Mouse (Mus musculus): Measurements from ENCODE around the gene Agpat4. TPM values are rescaled to one million over a fixed set of nuclear protein-coding genes. Genes with fewer than 3 reads are reported as not detected.
A peak's percentile ranks its signal among the peaks of the same experiment; 100 is the strongest.

Gene Agpat4
- polyA plus RNA-seq, 1 experiment from 2014 or later: 17.5 TPM

- Histone ChIP-seq H3K27ac (replicated peaks; ENCODE audit: low read depth, low read length) (no peak overlapping the region), H3K4me3 (ENCODE audit: low read depth, low read length) (no peak overlapping the region)
Measured at GRCm38 (mm10) chr17:12185855-12186254, 67.4 kb downstream of the Agpat4 start.

GRCm38 (mm10) chr17:12186341-12186740, 67.8 kb downstream of the Agpat4 start:
- no peaks in the 10 kb centered on the region for H3K27me3 ChIP-seq (ENCODE audit: control insufficient read depth, insufficient read depth, low read length)
- H3K4me2 ChIP-seq (ENCODE audit: low read depth, low read length): no peak overlapping the region
- H3K4me3 ChIP-seq (ENCODE audit: low read depth, low read length): no peak overlapping the region
- no peaks in the 10 kb centered on the region for H3K4me1 ChIP-seq (ENCODE audit: control insufficient read depth, insufficient read depth, low read length)
- no peak for ATAC-seq (replicated peaks; ENCODE audit: insufficient number of reproducible peaks, low FRiP score, low TSS enrichment, low read depth)
- no peak for DNase-seq (ENCODE audit: low spot score)
- H3K36me3 ChIP-seq (replicated peaks; ENCODE audit: control insufficient read depth, insufficient read depth, low read depth, low read length): no peaks in the 10 kb centered on the region
- no peaks in the 10 kb centered on the region for H3K9me3 ChIP-seq (replicated peaks; ENCODE audit: control insufficient read depth, low read length)
- WGBS: 76% methylated on average over 3 of the region's 3 CpGs
- no peak overlapping the region for H3K9ac ChIP-seq (replicated peaks; ENCODE audit: low read length)
- H3K27ac ChIP-seq (replicated peaks; ENCODE audit: low read depth, low read length): no peak overlapping the region

More at GRCm38 (mm10) chr17:12185855-12186254, 67.4 kb downstream of the Agpat4 start:
- Histone ChIP-seq H3K4me1 (ENCODE audit: control insufficient read depth, insufficient read depth, low read length) (no peaks in the 10 kb centered on the region), H3K9me3 (replicated peaks; ENCODE audit: control insufficient read depth, low read length) (no peaks in the 10 kb centered on the region), H3K36me3 (replicated peaks; ENCODE audit: control insufficient read depth, insufficient read depth, low read depth, low read length) (no peaks in the 10 kb centered on the region), H3K27me3 (ENCODE audit: control insufficient read depth, insufficient read depth, low read length) (no peaks in the 10 kb centered on the region), H3K4me2 (ENCODE audit: low read depth, low read length) (no peak overlapping the region), H3K9ac (replicated peaks; ENCODE audit: low read length) (no peak overlapping the region)
- WGBS: 92% methylated on average over 4 of the region's 4 CpGs
- ATAC-seq (replicated peaks; ENCODE audit: insufficient number of reproducible peaks, low FRiP score, low TSS enrichment, low read depth): no peak
- DNase-seq (ENCODE audit: low spot score): no peak

GRCm38 (mm10) chr17:12187782-12188181, 69.3 kb downstream of the Agpat4 start:
- DNase-seq (ENCODE audit: low spot score) (no peak), ATAC-seq (replicated peaks; ENCODE audit: insufficient number of reproducible peaks, low FRiP score, low TSS enrichment, low read depth) (no peak)
- H3K4me1 ChIP-seq (ENCODE audit: control insufficient read depth, insufficient read depth, low read length): no peaks in the 10 kb centered on the region
- H3K4me2 ChIP-seq (ENCODE audit: low read depth, low read length): no peak overlapping the region
- H3K27me3 ChIP-seq (ENCODE audit: control insufficient read depth, insufficient read depth, low read length): no peaks in the 10 kb centered on the region
- no peaks in the 10 kb centered on the region for H3K9me3 ChIP-seq (replicated peaks; ENCODE audit: control insufficient read depth, low read length)
- H3K9ac ChIP-seq (replicated peaks; ENCODE audit: low read length): no peak overlapping the region
- no peak overlapping the region for H3K4me3 ChIP-seq (ENCODE audit: low read depth, low read length)
- no peak overlapping the region for H3K27ac ChIP-seq (replicated peaks; ENCODE audit: low read depth, low read length)
- WGBS: 83% methylated on average over 1 of the region's 1 CpGs
- no peaks in the 10 kb centered on the region for H3K36me3 ChIP-seq (replicated peaks; ENCODE audit: control insufficient read depth, insufficient read depth, low read depth, low read length)

GRCm38 (mm10) chr17:12195137-12195536, 76.6 kb downstream of the Agpat4 start:
- peak; percentile 80 for ATAC-seq (replicated peaks; ENCODE audit: insufficient number of reproducible peaks, low FRiP score, low TSS enrichment, low read depth)
- H3K9ac ChIP-seq (replicated peaks; ENCODE audit: low read length): no peak overlapping the region; the same call in 1 of the 2 replicates
- H3K9me3 ChIP-seq (replicated peaks; ENCODE audit: control insufficient read depth, low read length): no peaks in the 10 kb centered on the region
- peak overlapping the region; percentile 22; the same call in 1 of the 2 replicates for H3K4me2 ChIP-seq (ENCODE audit: low read depth, low read length)
- H3K4me3 ChIP-seq (ENCODE audit: low read depth, low read length): no peak overlapping the region
- peak overlapping the region; percentile 68 for H3K27ac ChIP-seq (replicated peaks; ENCODE audit: low read depth, low read length)
- WGBS: 20% methylated on average over 5 of the region's 5 CpGs
- H3K4me1 ChIP-seq (ENCODE audit: control insufficient read depth, insufficient read depth, low read length): no peaks in the 10 kb centered on the region; the same call in 1 of the 2 replicates
- peak; percentile 71 for DNase-seq (ENCODE audit: low spot score)
- no peaks in the 10 kb centered on the region for H3K36me3 ChIP-seq (replicated peaks; ENCODE audit: control insufficient read depth, insufficient read depth, low read depth, low read length)
- H3K27me3 ChIP-seq (ENCODE audit: control insufficient read depth, insufficient read depth, low read length): no peaks in the 10 kb centered on the region

GRCm38 (mm10) chr17:12195604-12196003, 77.1 kb downstream of the Agpat4 start:
- Histone ChIP-seq H3K36me3 (replicated peaks; ENCODE audit: control insufficient read depth, insufficient read depth, low read depth, low read length) (no peaks in the 10 kb centered on the region), H3K4me1 (ENCODE audit: control insufficient read depth, insufficient read depth, low read length) (no peaks in the 10 kb centered on the region; the same call in 1 of the 2 replicates), H3K27me3 (ENCODE audit: control insufficient read depth, insufficient read depth, low read length) (no peaks in the 10 kb centered on the region), H3K9ac (replicated peaks; ENCODE audit: low read length) (peak overlapping the region; percentile 35), H3K9me3 (replicated peaks; ENCODE audit: control insufficient read depth, low read length) (no peaks in the 10 kb centered on the region), H3K4me3 (ENCODE audit: low read depth, low read length) (no peak overlapping the region), H3K4me2 (ENCODE audit: low read depth, low read length) (peak overlapping the region; percentile 22), H3K27ac (replicated peaks; ENCODE audit: low read depth, low read length) (peak overlapping the region; percentile 68)
- WGBS: 34% methylated on average over 10 of the region's 10 CpGs
- ATAC-seq (replicated peaks; ENCODE audit: insufficient number of reproducible peaks, low FRiP score, low TSS enrichment, low read depth) (peak; percentile 47; the same call in 1 of the 2 replicates), DNase-seq (ENCODE audit: low spot score) (peak; percentile 46)

GRCm38 (mm10) chr17:12199933-12200332, 81.4 kb downstream of the Agpat4 start:
- Histone ChIP-seq H3K9me3 (replicated peaks; ENCODE audit: control insufficient read depth, low read length) (no peaks in the 10 kb centered on the region), H3K4me1 (ENCODE audit: control insufficient read depth, insufficient read depth, low read length) (no peaks in the 10 kb centered on the region), H3K9ac (replicated peaks; ENCODE audit: low read length) (no peak overlapping the region), H3K4me2 (ENCODE audit: low read depth, low read length) (no peak overlapping the region), H3K4me3 (ENCODE audit: low read depth, low read length) (no peak overlapping the region), H3K36me3 (replicated peaks; ENCODE audit: control insufficient read depth, insufficient read depth, low read depth, low read length) (no peaks in the 10 kb centered on the region; the same call in 1 of the 2 replicates), H3K27ac (replicated peaks; ENCODE audit: low read depth, low read length) (no peak overlapping the region), H3K27me3 (ENCODE audit: control insufficient read depth, insufficient read depth, low read length) (no peaks in the 10 kb centered on the region)
- WGBS: 61% methylated on average over 4 of the region's 4 CpGs
- DNase-seq (ENCODE audit: low spot score): no peak
- no peak for ATAC-seq (replicated peaks; ENCODE audit: insufficient number of reproducible peaks, low FRiP score, low TSS enrichment, low read depth)

GRCm38 (mm10) chr17:12201086-12201485, 82.6 kb downstream of the Agpat4 start:
- no peak overlapping the region for H3K4me2 ChIP-seq (ENCODE audit: low read depth, low read length)
- H3K4me3 ChIP-seq (ENCODE audit: low read depth, low read length): no peak overlapping the region
- no peaks in the 10 kb centered on the region for H3K9me3 ChIP-seq (replicated peaks; ENCODE audit: control insufficient read depth, low read length)
- DNase-seq (ENCODE audit: low spot score): no peak
- H3K27me3 ChIP-seq (ENCODE audit: control insufficient read depth, insufficient read depth, low read length): no peaks in the 10 kb centered on the region
- no peaks in the 10 kb centered on the region; the same call in 1 of the 2 replicates for H3K4me1 ChIP-seq (ENCODE audit: control insufficient read depth, insufficient read depth, low read length)
- 96% methylated on average over 1 of the region's 1 CpGs for WGBS
- H3K36me3 ChIP-seq (replicated peaks; ENCODE audit: control insufficient read depth, insufficient read depth, low read depth, low read length): no peaks in the 10 kb centered on the region; the same call in 1 of the 2 replicates
- ATAC-seq (replicated peaks; ENCODE audit: insufficient number of reproducible peaks, low FRiP score, low TSS enrichment, low read depth): no peak
- H3K27ac ChIP-seq (replicated peaks; ENCODE audit: low read depth, low read length): 0 out of 2 replicates have a peak overlapping the region, but pooled peaks have one; percentile 20
- no peak overlapping the region for H3K9ac ChIP-seq (replicated peaks; ENCODE audit: low read length)

GRCm38 (mm10) chr17:12203414-12203897, 85.0 kb downstream of the Agpat4 start:
- DNase-seq (ENCODE audit: low spot score) (no peak), ATAC-seq (replicated peaks; ENCODE audit: insufficient number of reproducible peaks, low FRiP score, low TSS enrichment, low read depth) (no peak)
- H3K27ac ChIP-seq (replicated peaks; ENCODE audit: low read depth, low read length): no peak overlapping the region
- H3K4me3 ChIP-seq (ENCODE audit: low read depth, low read length): no peak overlapping the region
- no peaks in the 10 kb centered on the region; the same call in 1 of the 2 replicates for H3K36me3 ChIP-seq (replicated peaks; ENCODE audit: control insufficient read depth, insufficient read depth, low read depth, low read length)
- no peak overlapping the region for H3K9ac ChIP-seq (replicated peaks; ENCODE audit: low read length)
- H3K9me3 ChIP-seq (replicated peaks; ENCODE audit: control insufficient read depth, low read length): no peaks in the 10 kb centered on the region
- WGBS: 81% methylated on average over 15 of the region's 15 CpGs
- H3K27me3 ChIP-seq (ENCODE audit: control insufficient read depth, insufficient read depth, low read length): no peaks in the 10 kb centered on the region
- H3K4me2 ChIP-seq (ENCODE audit: low read depth, low read length): no peak overlapping the region
- H3K4me1 ChIP-seq (ENCODE audit: control insufficient read depth, insufficient read depth, low read length): no peaks in the 10 kb centered on the region; the same call in 1 of the 2 replicates

Data from embryonic facial prominence, embryonic 11.5 days (tissue).